Mouse (Mus musculus): ENCODE measurements around the gene Casp2. TPM values are rescaled to one million over a fixed set of nuclear protein-coding genes. Genes with fewer than 3 reads are reported as not detected.

The Casp2 gene
- total RNA-seq, 2 experiments from 2014 or later = 45.5 to 49.7 TPM

- intact Hi-C loops (cut with DNase I) = no loop called here
- no peak for DNase-seq
Observed at GRCm38 (mm10) chr6:42270817-42271216, 6.0 kb downstream of the Casp2 start.

- intact Hi-C loops (cut with DNase I) = no loop called here
- no peak for DNase-seq
Observed at GRCm38 (mm10) chr6:42276151-42276550, 11.4 kb downstream of the Casp2 start.

GRCm38 (mm10) chr6:42282865-42283528, 18.2 kb downstream of the Casp2 start:
- DNase-seq = no peak
- intact Hi-C loops (cut with DNase I) = loop anchor here (5.0 kb wide), 1 partner anchor 39 kb away; the partner anchor contains the start of gene Fam131b

DNA sequence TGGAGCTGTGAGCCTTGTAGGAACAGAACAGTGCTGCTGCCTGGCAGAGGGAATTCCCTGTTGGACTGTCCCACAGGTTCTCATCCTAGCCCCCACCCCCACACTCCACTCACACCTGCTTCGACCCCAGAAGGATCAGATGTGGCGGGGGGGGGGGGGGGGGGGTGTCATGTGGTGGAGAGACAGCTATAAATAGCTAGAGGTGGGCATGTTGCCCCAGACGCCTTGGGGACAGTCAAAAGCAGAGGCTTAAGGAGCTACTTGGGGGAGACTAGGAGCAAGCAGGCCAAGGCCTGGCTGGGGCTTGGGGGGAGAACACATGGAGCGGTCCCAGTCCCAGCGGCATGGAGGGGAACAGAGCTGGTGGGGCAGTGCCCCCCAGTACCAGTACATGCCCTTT, 21.7 kb downstream of the Casp2 start, which contains the start of gene Clcn1:
Clcn1 (plus strand) TSS at position 238 of the 400 bp plus-strand sequence.
- intact Hi-C loops (cut with DNase I) = no loop called here
- no peak for DNase-seq

GRCm38 (mm10) chr6:42287562-42287961, 22.8 kb downstream of the Casp2 start:
- intact Hi-C loops (cut with DNase I) = no loop called here
- no peak for DNase-seq

- intact Hi-C loops (cut with DNase I) = no loop called here
- DNase-seq = no peak
Observed at GRCm38 (mm10) chr6:42293327-42293726, 28.5 kb downstream of the Casp2 start.

GRCm38 (mm10) chr6:42295549-42296094, 30.8 kb downstream of the Casp2 start:
- DNase-seq = no peak
- intact Hi-C loops (cut with DNase I) = no loop called here

DNA sequence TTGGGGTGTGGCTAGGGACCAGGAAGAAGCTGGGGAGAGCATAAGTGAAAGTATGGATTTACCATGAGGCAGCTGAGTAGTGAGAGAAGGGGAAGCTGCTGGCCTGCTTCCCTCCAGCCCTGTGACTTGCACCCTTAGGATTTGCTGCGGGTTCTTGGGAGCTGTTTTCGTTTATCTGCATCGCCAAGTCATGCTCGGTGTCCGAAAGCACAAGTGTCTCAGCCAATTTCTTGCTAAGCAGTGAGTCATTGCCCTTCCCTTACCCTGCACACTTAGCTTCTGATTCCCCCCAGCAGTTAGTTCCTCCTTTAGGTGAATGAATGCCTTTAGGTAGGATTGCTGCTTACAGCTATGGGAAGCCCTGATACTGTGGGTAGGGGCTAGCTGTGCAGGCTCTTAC, 34.6 kb downstream of the Casp2 start:
- intact Hi-C loops (cut with DNase I) = no loop called here

GRCm38 (mm10) chr6:42309816-42310378, 45.1 kb downstream of the Casp2 start:
- peak; percentile 13 for DNase-seq
- intact Hi-C loops (cut with DNase I) = no loop called here

More for the DNA sequence above, 34.6 kb downstream of the Casp2 start:
- no peak for DNase-seq

DNA sequence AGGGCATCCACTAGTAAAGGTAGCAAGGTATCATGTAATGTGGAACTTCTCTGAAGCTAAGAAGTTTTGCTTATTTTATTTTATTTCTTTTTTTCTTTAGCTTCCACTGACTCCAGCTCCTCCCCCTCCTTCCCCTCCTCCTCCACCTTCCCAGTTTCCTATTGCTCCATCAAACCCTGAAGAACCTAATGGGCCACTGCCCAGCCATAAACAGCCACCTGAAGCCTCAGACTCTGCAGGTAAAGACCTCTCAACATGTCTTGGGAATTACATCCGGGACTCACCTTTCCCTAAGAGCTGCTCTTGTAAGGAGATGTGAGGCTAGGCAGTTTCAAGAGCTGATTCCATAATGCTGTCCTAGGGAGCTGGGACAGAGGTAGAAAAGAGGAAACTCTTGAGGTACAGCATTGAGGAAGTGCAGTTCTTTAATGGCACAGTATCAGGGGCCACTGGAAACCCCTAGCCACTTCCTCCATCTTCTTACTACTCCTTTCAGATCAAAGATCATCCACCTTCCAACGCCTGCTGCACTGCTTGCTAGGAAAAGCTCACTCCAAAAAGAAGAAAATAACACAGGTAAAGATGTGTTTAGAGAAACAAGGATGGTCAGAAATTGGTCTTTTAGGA, 45.8 kb downstream of the Casp2 start:
- intact Hi-C loops (cut with DNase I) = no loop called here
- no peak for DNase-seq

GRCm38 (mm10) chr6:42318293-42318692, 53.5 kb downstream of the Casp2 start:
- intact Hi-C loops (cut with DNase I) = no loop called here
- no peak for DNase-seq

- DNase-seq = peak; percentile 30
- intact Hi-C loops (cut with DNase I) = loop anchor here (5.0 kb wide), 1 partner anchor 41 kb away; no protein-coding TSS in a partner anchor
Observed at GRCm38 (mm10) chr6:42323371-42324066, 58.7 kb downstream of the Casp2 start.

GRCm38 (mm10) chr6:42324067-42324481, 59.3 kb downstream of the Casp2 start:
- intact Hi-C loops (cut with DNase I) = loop anchor here (5.0 kb wide), 1 partner anchor 42 kb away; no protein-coding TSS in a partner anchor
- DNase-seq = peak; percentile 47

GRCm38 (mm10) chr6:42324482-42325267, 59.9 kb downstream of the Casp2 start, which contains the start of gene Fam131b:
Fam131b (minus strand) TSS chr6:42324643.
- DNase-seq = peak; percentile 79
- intact Hi-C loops (cut with DNase I) = loop anchor here (5.0 kb wide), 1 partner anchor 42 kb away; no protein-coding TSS in a partner anchor

- intact Hi-C loops (cut with DNase I) = no loop called here
- peak; percentile 81 for DNase-seq
Observed at GRCm38 (mm10) chr6:42325268-42325609, 60.5 kb downstream of the Casp2 start.

GRCm38 (mm10) chr6:42326509-42326908, 61.7 kb downstream of the Casp2 start:
- DNase-seq = no peak
- intact Hi-C loops (cut with DNase I) = no loop called here

- DNase-seq = no peak
- intact Hi-C loops (cut with DNase I) = no loop called here
Observed at GRCm38 (mm10) chr6:42328757-42329156, 64.0 kb downstream of the Casp2 start.

- intact Hi-C loops (cut with DNase I) = no loop called here
- DNase-seq = peak; percentile 32
Observed at GRCm38 (mm10) chr6:42330216-42330615, 65.4 kb downstream of the Casp2 start.

GRCm38 (mm10) chr6:42330946-42331345, 66.2 kb downstream of the Casp2 start:
- no peak for DNase-seq
- intact Hi-C loops (cut with DNase I) = no loop called here
